Mouse (Mus musculus): ENCODE results near the gene Pbxip1.

Pbxip1 gene

DNA sequence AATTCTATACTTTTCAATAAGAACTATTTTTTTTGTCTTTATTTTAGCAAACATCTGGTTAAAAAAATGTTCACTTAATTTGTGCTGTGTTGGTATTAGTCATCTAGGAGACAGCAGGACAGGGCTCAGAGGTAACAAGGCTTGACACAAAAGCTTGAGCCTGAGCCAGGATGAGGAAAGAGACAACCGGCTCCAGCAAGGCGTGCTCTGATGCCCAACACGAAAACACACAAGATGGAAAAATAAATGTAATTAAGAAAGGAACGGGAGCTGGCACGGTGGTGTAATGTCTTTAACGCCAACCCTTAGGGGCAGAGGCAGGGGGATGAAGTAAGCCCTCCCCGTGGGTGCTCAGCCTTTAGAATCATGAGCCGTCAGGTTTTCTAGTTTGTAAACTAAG, 49.6 kb downstream of the Pbxip1 start:
- no peak for DNase-seq (ENCODE audit: low spot score)

DNA sequence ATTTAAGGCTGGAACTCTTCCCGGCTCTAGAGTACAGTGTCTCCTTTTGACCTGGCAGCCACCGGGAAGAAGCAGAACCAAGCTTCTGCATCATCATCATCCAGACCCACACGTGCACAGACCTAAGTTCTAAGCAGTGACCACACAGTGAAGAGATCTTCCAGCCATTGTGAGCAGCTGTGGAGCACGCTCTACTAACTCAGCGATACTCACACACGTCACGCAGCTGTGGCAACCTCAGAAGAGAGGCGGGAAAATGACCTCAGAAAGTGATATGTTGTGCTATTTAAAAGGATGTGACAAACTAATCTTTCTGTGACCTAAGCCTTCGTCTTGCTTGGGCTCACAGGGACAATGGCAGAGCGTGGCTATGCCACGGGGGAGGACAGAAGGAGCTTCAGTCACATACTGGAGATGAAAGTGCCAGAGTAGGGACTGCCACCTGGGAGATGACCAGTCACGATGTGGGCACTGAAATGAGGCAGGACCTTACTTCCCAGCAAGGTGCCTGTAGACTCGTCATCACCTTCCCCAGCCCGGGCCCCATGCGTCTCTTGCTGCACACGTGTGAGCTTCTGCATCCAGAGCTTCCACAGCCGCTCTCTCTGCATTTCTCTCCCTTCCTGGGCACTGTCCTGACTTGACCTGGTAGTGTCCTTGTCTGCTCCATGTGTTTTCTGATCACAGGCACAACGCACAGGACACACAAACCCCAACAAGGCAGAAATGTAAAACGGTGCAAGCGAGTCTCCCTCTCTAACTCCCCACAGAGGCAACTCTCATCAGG, 50.6 kb downstream of the Pbxip1 start:
- DNase-seq (ENCODE audit: low spot score) = no peak

DNA sequence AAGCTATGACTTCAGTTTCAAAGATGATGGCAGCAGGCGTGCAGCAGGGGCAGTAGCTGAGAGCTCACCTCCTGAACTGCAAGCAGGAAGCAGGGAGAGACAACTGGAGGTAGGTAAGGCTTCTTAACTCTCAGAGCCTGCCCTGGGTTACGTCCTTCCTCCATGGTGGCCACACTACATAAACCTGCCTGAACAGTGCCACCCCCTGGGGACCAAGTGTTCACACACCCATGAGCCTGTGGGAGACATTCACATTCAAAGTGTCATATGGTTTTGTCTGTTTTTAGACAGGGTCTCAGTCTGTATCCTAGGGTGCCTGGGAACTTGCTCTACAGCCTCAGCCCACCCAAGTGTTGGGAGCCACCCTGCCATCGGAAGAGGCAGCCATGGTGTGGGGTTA, 54.3 kb downstream of the Pbxip1 start:
- no peak for DNase-seq (ENCODE audit: low spot score)

DNA sequence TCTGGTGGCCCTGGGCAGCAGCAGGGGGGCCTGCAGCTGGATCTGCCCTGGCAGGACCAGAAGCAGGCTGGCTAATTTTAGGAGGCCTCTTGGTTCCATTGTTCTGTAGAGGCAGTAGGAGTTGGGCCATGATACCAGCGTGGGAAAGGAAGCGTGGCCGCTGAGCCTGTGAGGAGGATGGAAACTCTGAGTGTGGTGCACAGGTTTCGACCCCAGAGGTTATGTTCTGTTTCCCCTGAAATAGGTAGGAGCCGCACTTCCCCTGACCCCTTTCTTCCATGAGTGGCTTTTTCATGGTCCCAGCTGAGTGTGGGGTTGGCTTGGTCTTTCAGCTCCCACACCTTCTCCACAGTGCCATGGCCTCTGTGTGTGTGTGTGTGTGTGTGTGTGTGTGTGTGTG, 55.1 kb downstream of the Pbxip1 start:
- no peak for DNase-seq (ENCODE audit: low spot score)

DNA sequence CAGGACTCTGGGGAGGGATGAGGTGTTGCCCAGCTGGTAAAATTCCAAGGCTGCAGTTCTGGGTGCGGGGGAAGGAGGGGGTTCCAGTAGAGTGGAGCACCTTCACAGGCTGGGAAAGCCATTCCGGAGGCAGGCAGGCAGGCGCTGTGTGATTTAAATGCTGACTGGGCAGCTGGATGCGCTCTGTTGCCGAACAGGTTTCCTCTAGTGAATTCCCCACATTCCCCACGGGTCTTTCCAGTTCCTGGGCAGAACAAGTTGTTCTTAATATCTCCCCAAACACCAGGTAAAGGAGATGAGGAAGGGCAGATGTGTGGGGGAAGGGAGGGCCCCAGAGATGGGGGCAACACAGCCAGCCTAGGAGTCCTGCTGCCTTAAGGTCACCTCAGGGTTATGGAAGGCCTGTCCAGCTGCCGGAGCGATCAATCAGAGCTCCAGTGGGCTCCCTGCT, 56.2 kb downstream of the Pbxip1 start:
- no peak for DNase-seq (ENCODE audit: low spot score)

DNA sequence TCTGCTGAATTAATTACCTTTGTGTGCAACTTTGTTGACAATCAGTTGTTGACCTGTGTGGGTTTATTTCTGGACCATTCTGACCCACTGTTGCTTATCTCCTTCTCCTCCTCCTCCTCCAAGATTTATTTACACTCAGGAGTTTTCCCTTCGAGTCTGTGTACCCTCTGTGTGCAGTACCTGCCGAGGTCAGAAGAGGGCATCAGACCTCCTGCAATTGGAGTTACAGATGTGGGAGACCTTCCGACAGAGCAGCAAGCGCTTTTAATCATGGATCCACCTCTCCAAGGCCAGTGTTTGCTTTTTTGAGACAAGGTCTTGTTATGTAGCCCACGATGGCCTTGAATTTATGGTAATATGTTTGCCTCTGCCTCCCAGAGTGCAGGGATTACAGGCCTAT, 58.1 kb downstream of the Pbxip1 start:
- no peak for DNase-seq (ENCODE audit: low spot score)

DNA sequence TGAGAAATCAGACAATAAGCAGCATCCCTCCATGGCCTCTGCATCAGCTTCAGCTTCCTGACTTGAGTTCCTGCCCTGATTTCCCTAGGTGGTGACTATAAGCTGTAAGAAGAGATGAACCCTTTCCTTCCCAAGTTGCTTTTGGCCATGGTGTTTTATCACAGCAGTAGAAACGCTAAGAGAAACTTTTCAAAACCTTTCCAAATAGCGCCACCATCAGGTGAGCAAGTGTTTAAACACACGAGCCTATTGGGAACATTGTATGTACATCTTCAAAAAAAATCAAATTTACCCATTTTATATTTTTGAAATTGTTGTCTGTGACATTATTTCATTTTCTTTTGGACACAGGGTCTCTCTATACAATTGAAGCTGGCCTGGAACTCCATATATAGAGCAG, 59.9 kb downstream of the Pbxip1 start:
- no peak for DNase-seq (ENCODE audit: low spot score)

DNA sequence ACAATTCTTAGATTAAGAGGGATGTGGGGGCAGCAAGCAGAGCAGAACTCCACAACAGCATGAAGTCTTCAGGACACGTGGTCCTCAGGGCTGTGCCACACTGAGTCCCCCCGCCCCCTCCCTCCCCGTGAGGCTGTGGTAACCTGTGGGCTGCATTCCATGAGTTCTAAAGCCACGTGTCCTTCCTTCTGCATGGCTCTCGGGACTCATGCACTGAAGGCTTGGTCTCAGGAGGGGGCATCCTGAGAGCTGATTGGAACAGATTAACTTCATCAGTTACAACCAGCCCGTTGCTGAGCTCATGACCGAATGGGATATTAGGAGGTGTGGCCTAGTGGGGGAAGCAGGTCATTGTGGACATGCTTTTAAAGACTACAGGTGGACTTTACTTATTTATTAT, 63.2 kb downstream of the Pbxip1 start:
- DNase-seq (ENCODE audit: low spot score) = no peak

All from urinary bladder, postnatal 25 days (tissue).